Mouse (Mus musculus): ENCODE results near the gene Ankrd23. TPM values are rescaled to one million over a fixed set of nuclear protein-coding genes. Genes with fewer than 3 reads are reported as not detected.
A peak's percentile ranks its signal among the peaks of the same experiment; 100 is the strongest.

Gene Ankrd23
- polyA plus RNA-seq, 1 experiment from 2014 or later, result 7.3 TPM

DNA sequence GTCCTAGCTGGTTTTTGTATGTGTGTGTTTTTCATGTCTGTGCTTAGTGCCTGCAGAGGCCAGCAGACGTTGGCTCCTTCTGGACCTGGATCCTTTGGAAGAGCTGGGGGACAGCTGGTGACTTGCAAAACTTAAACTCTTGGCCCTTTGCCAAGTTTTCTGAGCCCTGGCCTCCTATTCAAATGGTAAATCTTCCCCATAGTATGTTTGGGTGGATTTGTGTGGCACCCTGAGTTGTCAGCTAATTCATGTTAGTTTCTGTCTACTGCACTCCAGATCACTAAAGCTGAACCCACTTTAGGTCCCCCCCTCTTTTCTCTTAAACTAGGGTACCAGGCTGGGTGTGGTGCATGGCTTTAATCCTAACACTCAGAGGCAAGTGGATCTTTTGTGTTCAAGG, 8.3 kb downstream of the Ankrd23 start:
- no peak overlapping the region for H3K4me2 ChIP-seq (ENCODE audit: low read depth, severe bottlenecking)
- H3K4me3 ChIP-seq (ENCODE audit: low read depth, low read length), result no peak overlapping the region
- H3K27me3 ChIP-seq (ENCODE audit: control insufficient read depth, insufficient read depth, low read length), result no peaks in the 10 kb centered on the region
- 0 out of 2 replicates have a peak, but pooled peaks cover under 1% of the 10 kb centered on the region for H3K4me1 ChIP-seq (ENCODE audit: control insufficient read depth, insufficient read depth, low read length)
- no peak overlapping the region for H3K27ac ChIP-seq (replicated peaks; ENCODE audit: low read depth, low read length)
- H3K36me3 ChIP-seq (ENCODE audit: control insufficient read depth, insufficient read depth, low read length), result peaks cover 9% of the 10 kb centered on the region
- no peak overlapping the region for H3K9ac ChIP-seq (ENCODE audit: low read length)
- 50% methylated on average over 1 of the region's 1 CpGs for WGBS
- H3K9me3 ChIP-seq (ENCODE audit: control insufficient read depth, low read length), result no peaks in the 10 kb centered on the region
- ATAC-seq (ENCODE audit: insufficient number of reproducible peaks, low FRiP score, low TSS enrichment, low read depth) (no peak), DNase-seq (ENCODE audit: low spot score) (no peak)

GRCm38 (mm10) chr1:36526903-36527302, 9.8 kb downstream of the Ankrd23 start:
- Histone ChIP-seq H3K27ac (replicated peaks; ENCODE audit: low read depth, low read length) (no peak overlapping the region), H3K4me2 (ENCODE audit: low read depth, severe bottlenecking) (no peak overlapping the region), H3K36me3 (ENCODE audit: control insufficient read depth, insufficient read depth, low read length) (peaks cover 10% of the 10 kb centered on the region), H3K4me1 (ENCODE audit: control insufficient read depth, insufficient read depth, low read length) (0 out of 2 replicates have a peak, but pooled peaks cover 2% of the 10 kb centered on the region), H3K9ac (ENCODE audit: low read length) (no peak overlapping the region), H3K4me3 (ENCODE audit: low read depth, low read length) (no peak overlapping the region), H3K9me3 (ENCODE audit: control insufficient read depth, low read length) (no peaks in the 10 kb centered on the region), H3K27me3 (ENCODE audit: control insufficient read depth, insufficient read depth, low read length) (no peaks in the 10 kb centered on the region)
- 94% methylated on average over 10 of the region's 10 CpGs for WGBS
- DNase-seq (ENCODE audit: low spot score) (no peak), ATAC-seq (ENCODE audit: insufficient number of reproducible peaks, low FRiP score, low TSS enrichment, low read depth) (no peak)

GRCm38 (mm10) chr1:36525774-36526173, 10.9 kb downstream of the Ankrd23 start:
- Histone ChIP-seq H3K9me3 (ENCODE audit: control insufficient read depth, low read length) (no peaks in the 10 kb centered on the region), H3K27ac (replicated peaks; ENCODE audit: low read depth, low read length) (no peak overlapping the region), H3K9ac (ENCODE audit: low read length) (no peak overlapping the region), H3K4me1 (ENCODE audit: control insufficient read depth, insufficient read depth, low read length) (0 out of 2 replicates have a peak, but pooled peaks cover 2% of the 10 kb centered on the region), H3K4me2 (ENCODE audit: low read depth, severe bottlenecking) (no peak overlapping the region), H3K4me3 (ENCODE audit: low read depth, low read length) (no peak overlapping the region), H3K36me3 (ENCODE audit: control insufficient read depth, insufficient read depth, low read length) (peaks cover 20% of the 10 kb centered on the region), H3K27me3 (ENCODE audit: control insufficient read depth, insufficient read depth, low read length) (no peaks in the 10 kb centered on the region)
- WGBS, result 92% methylated on average over 12 of the region's 12 CpGs
- no peak for DNase-seq (ENCODE audit: low spot score)
- no peak for ATAC-seq (ENCODE audit: insufficient number of reproducible peaks, low FRiP score, low TSS enrichment, low read depth)

- H3K27me3 ChIP-seq (ENCODE audit: control insufficient read depth, insufficient read depth, low read length), result no peaks in the 10 kb centered on the region
- WGBS, result 94% methylated on average over 5 of the region's 5 CpGs
- H3K4me1 ChIP-seq (ENCODE audit: control insufficient read depth, insufficient read depth, low read length), result 0 out of 2 replicates have a peak, but pooled peaks cover 2% of the 10 kb centered on the region
- H3K4me3 ChIP-seq (ENCODE audit: low read depth, low read length), result no peak overlapping the region
- H3K27ac ChIP-seq (replicated peaks; ENCODE audit: low read depth, low read length), result no peak overlapping the region
- H3K4me2 ChIP-seq (ENCODE audit: low read depth, severe bottlenecking), result no peak overlapping the region
- no peak overlapping the region for H3K9ac ChIP-seq (ENCODE audit: low read length)
- DNase-seq (ENCODE audit: low spot score), result no peak
- ATAC-seq (ENCODE audit: insufficient number of reproducible peaks, low FRiP score, low TSS enrichment, low read depth), result no peak
- no peaks in the 10 kb centered on the region for H3K9me3 ChIP-seq (ENCODE audit: control insufficient read depth, low read length)
- H3K36me3 ChIP-seq (ENCODE audit: control insufficient read depth, insufficient read depth, low read length), result peaks cover 28% of the 10 kb centered on the region
Observed at GRCm38 (mm10) chr1:36524058-36524457, 12.6 kb downstream of the Ankrd23 start.

DNA sequence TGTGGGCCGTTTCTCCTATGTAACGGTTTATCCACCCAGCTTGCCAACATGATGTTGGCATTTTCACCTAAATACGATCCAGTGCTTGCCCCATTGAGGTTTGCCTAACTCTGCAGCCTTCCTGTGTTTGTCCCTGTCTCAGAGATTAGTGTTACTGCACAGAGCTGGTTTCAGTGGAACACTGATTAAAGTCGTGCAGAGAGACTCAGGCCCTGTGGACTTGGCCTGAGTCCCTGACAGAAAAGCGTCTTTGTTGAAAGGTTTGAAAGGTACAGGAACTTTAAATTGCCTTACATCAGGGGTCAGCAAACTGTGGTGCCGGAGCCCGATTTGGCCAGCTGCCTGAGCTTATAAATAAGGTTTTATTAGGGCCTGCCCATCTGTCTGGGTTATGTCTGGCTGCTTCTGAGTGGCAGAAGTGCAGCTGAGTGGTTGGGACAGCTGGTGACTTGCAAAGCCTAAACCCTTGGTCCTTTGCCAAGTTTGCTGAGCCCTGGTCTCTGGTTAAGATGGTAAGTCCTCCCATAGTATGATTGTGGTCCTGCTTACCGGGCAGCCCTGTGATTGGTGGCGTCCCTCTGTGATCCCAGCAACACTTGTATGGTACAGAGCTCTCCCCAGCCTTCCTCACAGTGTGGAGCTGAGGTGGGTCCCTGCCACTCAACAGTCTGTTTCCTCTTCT, 13.2 kb downstream of the Ankrd23 start:
- no peak for DNase-seq (ENCODE audit: low spot score)
- H3K27ac ChIP-seq (replicated peaks; ENCODE audit: low read depth, low read length), result no peak overlapping the region; the same call in 1 of the 2 replicates

GRCm38 (mm10) chr1:36522210-36522609, 14.5 kb downstream of the Ankrd23 start:
- Histone ChIP-seq H3K27me3 (ENCODE audit: control insufficient read depth, insufficient read depth, low read length) (no peaks in the 10 kb centered on the region), H3K9ac (ENCODE audit: low read length) (no peak overlapping the region), H3K4me1 (ENCODE audit: control insufficient read depth, insufficient read depth, low read length) (0 out of 2 replicates have a peak, but pooled peaks cover 2% of the 10 kb centered on the region), H3K36me3 (ENCODE audit: control insufficient read depth, insufficient read depth, low read length) (peaks cover 30% of the 10 kb centered on the region), H3K27ac (replicated peaks; ENCODE audit: low read depth, low read length) (no peak overlapping the region), H3K4me2 (ENCODE audit: low read depth, severe bottlenecking) (no peak overlapping the region), H3K9me3 (ENCODE audit: control insufficient read depth, low read length) (no peaks in the 10 kb centered on the region), H3K4me3 (ENCODE audit: low read depth, low read length) (no peak overlapping the region)
- 93% methylated on average over 7 of the region's 7 CpGs for WGBS
- DNase-seq (ENCODE audit: low spot score), result no peak
- no peak for ATAC-seq (ENCODE audit: insufficient number of reproducible peaks, low FRiP score, low TSS enrichment, low read depth)

More for the DNA sequence above, 13.2 kb downstream of the Ankrd23 start:
- no peak overlapping the region for H3K9ac ChIP-seq (ENCODE audit: low read length)
- H3K4me3 ChIP-seq (ENCODE audit: low read depth, low read length), result no peak overlapping the region
- no peaks in the 10 kb centered on the region for H3K9me3 ChIP-seq (ENCODE audit: control insufficient read depth, low read length)
- H3K36me3 ChIP-seq (ENCODE audit: control insufficient read depth, insufficient read depth, low read length), result peaks cover 30% of the 10 kb centered on the region
- ATAC-seq (ENCODE audit: insufficient number of reproducible peaks, low FRiP score, low TSS enrichment, low read depth), result peak; percentile 56; the same call in 1 of the 2 replicates
- H3K4me1 ChIP-seq (ENCODE audit: control insufficient read depth, insufficient read depth, low read length), result 0 out of 2 replicates have a peak, but pooled peaks cover 2% of the 10 kb centered on the region
- WGBS, result 67% methylated on average over 9 of the region's 9 CpGs
- no peaks in the 10 kb centered on the region for H3K27me3 ChIP-seq (ENCODE audit: control insufficient read depth, insufficient read depth, low read length)
- no peak overlapping the region for H3K4me2 ChIP-seq (ENCODE audit: low read depth, severe bottlenecking)

DNA sequence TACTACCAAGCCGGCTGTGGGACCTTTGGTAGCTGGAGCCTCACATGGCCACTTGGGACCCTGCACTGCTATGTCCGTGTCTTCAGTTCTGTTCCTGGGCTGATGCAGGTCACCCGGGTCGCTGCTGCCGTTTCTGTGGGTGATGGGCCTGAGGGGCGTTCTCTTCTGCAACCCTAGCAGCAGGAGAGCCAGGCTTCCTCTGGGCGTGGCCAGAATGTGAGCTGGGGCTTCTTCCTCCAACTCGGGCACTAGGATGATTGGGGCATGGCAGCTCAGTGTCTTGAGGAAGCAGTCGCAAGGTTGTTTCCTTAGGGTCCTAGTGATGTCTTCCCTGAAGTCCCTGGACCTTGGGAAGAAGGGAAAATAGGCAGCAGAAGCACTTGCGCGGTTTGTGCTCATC, 17.1 kb downstream of the Ankrd23 start:
- Histone ChIP-seq H3K27ac (replicated peaks; ENCODE audit: low read depth, low read length) (no peak overlapping the region), H3K4me3 (ENCODE audit: low read depth, low read length) (no peak overlapping the region), H3K9me3 (ENCODE audit: control insufficient read depth, low read length) (no peaks in the 10 kb centered on the region), H3K4me2 (ENCODE audit: low read depth, severe bottlenecking) (no peak overlapping the region), H3K36me3 (ENCODE audit: control insufficient read depth, insufficient read depth, low read length) (peaks cover 21% of the 10 kb centered on the region), H3K4me1 (ENCODE audit: control insufficient read depth, insufficient read depth, low read length) (0 out of 2 replicates have a peak, but pooled peaks cover 2% of the 10 kb centered on the region), H3K9ac (ENCODE audit: low read length) (no peak overlapping the region), H3K27me3 (ENCODE audit: control insufficient read depth, insufficient read depth, low read length) (no peaks in the 10 kb centered on the region)
- no peak for DNase-seq (ENCODE audit: low spot score)
- no peak for ATAC-seq (ENCODE audit: insufficient number of reproducible peaks, low FRiP score, low TSS enrichment, low read depth)
- 86% methylated on average over 11 of the region's 11 CpGs for WGBS

- H3K36me3 ChIP-seq (ENCODE audit: control insufficient read depth, insufficient read depth, low read length), result peaks cover 21% of the 10 kb centered on the region
- no peaks in the 10 kb centered on the region for H3K9me3 ChIP-seq (ENCODE audit: control insufficient read depth, low read length)
- ATAC-seq (ENCODE audit: insufficient number of reproducible peaks, low FRiP score, low TSS enrichment, low read depth) (no peak), DNase-seq (ENCODE audit: low spot score) (no peak)
- H3K27me3 ChIP-seq (ENCODE audit: control insufficient read depth, insufficient read depth, low read length), result no peaks in the 10 kb centered on the region
- no peak overlapping the region for H3K4me3 ChIP-seq (ENCODE audit: low read depth, low read length)
- no peak overlapping the region for H3K9ac ChIP-seq (ENCODE audit: low read length)
- H3K4me2 ChIP-seq (ENCODE audit: low read depth, severe bottlenecking), result no peak overlapping the region
- H3K27ac ChIP-seq (replicated peaks; ENCODE audit: low read depth, low read length), result no peak overlapping the region
- 85% methylated on average over 3 of the region's 3 CpGs for WGBS
- H3K4me1 ChIP-seq (ENCODE audit: control insufficient read depth, insufficient read depth, low read length), result peaks cover 4% of the 10 kb centered on the region
Observed at GRCm38 (mm10) chr1:36518259-36518658, 18.4 kb downstream of the Ankrd23 start.

All from limb, embryonic 11.5 days (tissue).